Mouse (Mus musculus) kidney, adult 2 months (tissue): ENCODE measurements around the gene Drd3. TPM values are rescaled to one million over a fixed set of nuclear protein-coding genes. Genes with fewer than 3 reads are reported as not detected.

Source experiments
- DNase-seq: peaks from one replicate; pipeline ENCODE4 v3.0.0; 2021
- H3K27ac ChIP-seq: fragments of 200-500 bp; 2 replicates; pipeline ENCODE4 v1.5.1; 2012; ENCODE audit warnings: low read depth, low read length, control low read depth, inconsistent platforms; ENCODE audit not compliant: insufficient read depth
- H3K27me3 ChIP-seq: fragments of 200-500 bp; replicated peaks from 2 replicates; pipeline ENCODE4 v1.6.1; 2012; ENCODE audit warnings: mild to moderate bottlenecking, moderate library complexity, low read length, inconsistent platforms; ENCODE audit not compliant: control insufficient read depth, insufficient read depth
- H3K36me3 ChIP-seq: fragments of 200-500 bp; 2 replicates; pipeline ENCODE4 v1.6.1; 2012; ENCODE audit warnings: mild to moderate bottlenecking, moderate library complexity, low read length, inconsistent platforms; ENCODE audit not compliant: control insufficient read depth, insufficient read depth
- H3K4me1 ChIP-seq: fragments of 200-500 bp; 2 replicates; pipeline ENCODE4 v1.6.1; 2011; ENCODE audit warnings: low read length; ENCODE audit not compliant: control insufficient read depth, insufficient read depth
- H3K4me3 ChIP-seq: fragments of 200-500 bp; 2 replicates; pipeline ENCODE4 v1.5.1; 2011; ENCODE audit warnings: mild to moderate bottlenecking, low read depth, low read length, control low read depth; ENCODE audit not compliant: insufficient read depth
- CTCF ChIP-seq: fragments of 200-500 bp; conservative IDR thresholded peaks from 2 replicates; pipeline ENCODE4 v1.5.1; 2011; ENCODE audit warnings: low read depth, mild to moderate bottlenecking, control low read depth, low read length, moderate library complexity, mixed read lengths; ENCODE audit not compliant: insufficient read depth, insufficient read length
- POLR2A ChIP-seq: fragments of 200-500 bp; IDR thresholded peaks from one replicate; pipeline ENCODE4 v1.6.1; 2011; ENCODE audit warnings: low read depth, low read length, control low read depth
- WGBS: fragments of 180-500 bp; shearing (Covaris S2); methylation state at CpG from one replicate; pipeline ENCODE4 v1.1.7; 2018; 5-methylcytosine and 5-hydroxymethylcytosine counted together
- polyA plus RNA-seq: library from polyadenylated mRNA; depleted of rRNA; stranded (reverse); fragments of >200 nt; gene quantifications from 2 replicates; pipeline ENCODE4 v1.2.3, GENCODE M21; 2012

The Drd3 gene
- polyA plus RNA-seq, 1 experiment: 0.08 TPM

DNA sequence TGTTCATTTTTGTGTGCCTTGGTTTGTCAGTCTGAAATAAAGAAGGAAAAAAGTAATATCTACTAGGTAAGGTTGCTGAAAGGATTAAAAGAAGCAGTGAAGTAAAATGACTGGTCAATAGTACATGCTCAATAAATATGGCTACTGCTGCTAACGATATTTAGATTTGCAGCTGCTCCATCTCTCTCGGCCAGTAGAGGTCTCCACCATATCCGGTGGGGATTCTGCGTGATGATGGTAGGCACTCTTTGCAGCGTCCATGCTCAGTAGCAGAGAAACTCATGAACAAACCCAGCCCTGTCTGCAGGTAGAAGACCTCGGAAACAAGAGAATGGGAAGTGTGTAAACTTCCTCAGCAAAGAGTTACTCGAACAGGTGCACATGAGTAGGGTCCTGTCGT, 926 bp upstream of the Drd3 start:
- Histone ChIP-seq H3K4me1 (no peaks in the 10 kb centered on the region), H3K27ac (no peak overlapping the region), H3K4me3 (no peak overlapping the region), H3K36me3 (no peaks in the 10 kb centered on the region), H3K27me3 (no peaks in the 10 kb centered on the region)
- TF ChIP-seq POLR2A: no peak
- 0 out of 2 replicates have a peak, but pooled peaks have one; percentile 1 for TF ChIP-seq CTCF
- WGBS: 87% methylated on average over 8 of the region's 8 CpGs
- DNase-seq: no peak

DNA sequence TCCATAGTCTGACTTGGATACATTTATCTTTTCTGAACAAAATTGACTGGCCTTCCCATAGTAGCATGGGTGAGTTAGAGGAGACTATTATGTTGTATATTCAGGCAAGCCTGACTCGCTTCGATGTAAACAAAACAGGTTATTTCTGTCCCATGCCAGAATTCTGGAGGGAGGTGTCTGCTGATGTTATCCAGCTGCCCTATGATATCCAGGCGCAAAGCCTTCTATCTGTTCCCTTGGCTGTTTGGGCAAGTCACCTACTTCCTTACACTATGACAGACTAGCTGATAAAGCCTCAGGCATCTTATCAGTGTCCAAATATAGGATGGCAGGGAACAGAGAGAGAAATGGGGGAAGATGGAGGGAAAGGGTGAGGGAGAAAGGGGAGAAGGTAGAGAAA, 18.5 kb downstream of the Drd3 start:
- no peaks in the 10 kb centered on the region for H3K4me1 ChIP-seq
- DNase-seq: no peak
- 75% methylated on average over 3 of the region's 3 CpGs for WGBS
- H3K27me3 ChIP-seq: no peaks in the 10 kb centered on the region
- no peak overlapping the region for H3K27ac ChIP-seq
- no peak overlapping the region for H3K4me3 ChIP-seq
- no peaks in the 10 kb centered on the region for H3K36me3 ChIP-seq
- TF ChIP-seq POLR2A (no peak), CTCF (no peak)

DNA sequence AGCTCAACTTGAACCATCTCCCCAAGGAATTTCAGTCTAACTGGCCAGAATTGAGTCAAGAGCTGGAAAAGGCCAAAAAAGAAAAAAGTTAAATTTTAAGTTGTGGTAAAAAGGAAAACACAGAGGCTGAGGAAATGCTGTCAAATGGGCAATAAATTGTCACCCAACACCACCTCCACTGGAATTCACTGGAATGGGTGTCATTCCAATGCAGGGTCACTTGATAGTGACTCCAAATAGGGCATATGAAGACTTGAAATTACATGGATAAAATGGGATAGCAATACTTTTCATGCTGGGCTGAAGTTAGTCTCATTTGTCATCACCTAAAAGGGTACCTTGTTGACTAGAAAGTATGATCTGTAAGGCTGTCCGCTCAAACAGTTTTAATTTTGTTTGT, 18.9 kb downstream of the Drd3 start:
- 94% methylated on average over 1 of the region's 1 CpGs for WGBS
- Histone ChIP-seq H3K36me3 (no peaks in the 10 kb centered on the region), H3K27ac (no peak overlapping the region), H3K27me3 (no peaks in the 10 kb centered on the region), H3K4me1 (no peaks in the 10 kb centered on the region), H3K4me3 (no peak overlapping the region)
- DNase-seq: no peak
- TF ChIP-seq POLR2A (no peak), CTCF (no peak)

DNA sequence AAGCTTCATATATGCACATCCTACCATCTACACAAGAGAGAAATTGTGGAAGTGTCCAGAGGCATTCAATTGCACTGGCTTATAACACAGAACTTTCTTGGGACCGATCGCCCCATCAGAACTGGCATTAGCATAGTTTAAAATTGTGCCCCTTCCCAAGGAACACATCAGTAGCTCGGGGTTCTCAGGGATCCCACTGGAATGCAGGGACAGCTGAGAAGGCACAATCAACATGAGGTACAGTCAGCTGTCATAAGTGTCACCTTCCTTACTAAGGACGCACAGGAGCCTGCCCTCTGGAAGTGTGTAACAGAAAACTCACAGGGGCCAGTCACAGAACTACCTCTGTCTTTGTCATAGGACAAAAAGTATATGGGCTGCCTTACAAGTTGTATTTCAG, 19.7 kb downstream of the Drd3 start:
- H3K27ac ChIP-seq: no peak overlapping the region
- no peaks in the 10 kb centered on the region for H3K27me3 ChIP-seq
- WGBS: 78% methylated on average over 4 of the region's 4 CpGs
- no peak for TF ChIP-seq POLR2A
- TF ChIP-seq CTCF: no peak
- H3K36me3 ChIP-seq: no peaks in the 10 kb centered on the region
- H3K4me3 ChIP-seq: no peak overlapping the region
- H3K4me1 ChIP-seq: no peaks in the 10 kb centered on the region
- no peak for DNase-seq

DNA sequence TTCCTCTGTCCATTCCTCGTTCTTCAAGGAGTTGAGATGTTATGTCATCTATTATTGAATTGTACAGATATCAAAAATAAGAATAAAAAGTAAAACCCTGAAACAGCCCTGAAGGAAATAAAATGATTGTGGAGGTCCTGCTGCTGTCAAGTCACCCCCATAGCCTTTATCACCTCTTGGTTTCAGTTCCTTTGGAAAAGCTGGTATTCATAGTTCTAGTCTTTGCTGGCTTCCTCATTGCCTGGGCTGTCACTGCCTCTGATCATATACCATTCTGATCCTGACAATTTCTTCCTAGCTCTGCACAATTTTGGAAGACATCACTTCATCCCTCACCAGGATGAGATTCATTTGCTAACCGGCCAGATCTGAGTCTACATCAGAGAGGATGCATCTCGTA, 23.1 kb downstream of the Drd3 start:
- TF ChIP-seq POLR2A (no peak), CTCF (no peak)
- Histone ChIP-seq H3K27me3 (no peaks in the 10 kb centered on the region), H3K27ac (no peak overlapping the region), H3K4me1 (no peaks in the 10 kb centered on the region), H3K36me3 (no peaks in the 10 kb centered on the region), H3K4me3 (no peak overlapping the region)
- WGBS: 86% methylated on average over 3 of the region's 3 CpGs
- no peak for DNase-seq

DNA sequence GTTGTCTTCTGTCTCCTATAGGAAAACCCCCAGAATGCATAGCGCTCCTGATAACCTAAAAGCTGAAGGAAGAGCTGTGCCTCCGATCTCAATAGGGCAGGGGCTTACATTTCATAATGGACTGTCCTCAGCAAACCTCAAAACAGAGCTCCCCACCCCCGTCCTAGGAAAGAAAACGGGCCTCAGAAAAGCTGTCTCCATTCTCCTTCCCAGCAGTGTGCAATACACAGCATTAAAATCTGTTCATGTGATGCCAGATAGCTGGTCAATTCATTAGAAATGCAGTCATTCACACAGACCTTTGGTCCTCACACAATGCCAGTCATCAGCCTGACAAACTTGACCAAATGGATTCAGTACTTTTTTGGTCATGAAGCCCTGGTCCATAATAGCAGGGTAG, 45.7 kb downstream of the Drd3 start:
- Histone ChIP-seq H3K27ac (no peak overlapping the region), H3K4me3 (no peak overlapping the region), H3K4me1 (peaks cover 3% of the 10 kb centered on the region; the same call in 1 of the 2 replicates), H3K36me3 (no peaks in the 10 kb centered on the region), H3K27me3 (no peaks in the 10 kb centered on the region)
- DNase-seq: no peak
- TF ChIP-seq CTCF (no peak), POLR2A (no peak)
- 65% methylated on average over 4 of the region's 4 CpGs for WGBS

DNA sequence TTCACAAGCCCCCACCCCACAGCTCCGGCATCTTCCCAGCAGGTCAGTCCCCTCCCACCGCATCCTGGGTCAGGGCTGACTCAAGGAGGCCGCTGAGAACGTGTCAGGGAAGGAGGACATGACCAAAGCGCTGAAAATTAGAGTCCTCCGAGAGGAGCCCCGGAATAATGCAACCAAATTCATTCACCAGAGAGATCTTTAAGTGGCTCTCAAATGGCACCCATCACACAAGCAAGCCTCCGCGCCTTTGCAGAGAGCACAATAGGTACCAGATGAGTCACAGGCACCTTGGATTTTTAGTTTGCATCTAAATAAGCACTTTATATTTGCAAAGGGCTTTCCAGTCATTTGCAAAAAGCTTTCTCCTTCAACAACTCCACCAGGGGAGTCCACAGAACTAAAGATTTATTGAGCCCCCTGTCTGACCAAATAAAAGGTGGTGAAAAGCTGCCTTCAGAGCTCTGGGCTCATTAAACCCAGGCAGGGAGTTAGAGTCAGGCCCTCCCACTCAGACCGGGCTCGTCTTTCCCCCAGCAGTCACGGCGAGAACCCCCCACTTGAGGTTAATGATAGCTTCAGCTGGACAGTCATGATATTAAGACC, 46.4 kb downstream of the Drd3 start:
- H3K27ac ChIP-seq: no peak overlapping the region
- no peaks in the 10 kb centered on the region for H3K36me3 ChIP-seq
- 48% methylated on average over 13 of the region's 13 CpGs for WGBS
- peaks cover 3% of the 10 kb centered on the region; the same call in 1 of the 2 replicates for H3K4me1 ChIP-seq
- DNase-seq: no peak
- H3K4me3 ChIP-seq: no peak overlapping the region
- TF ChIP-seq POLR2A: no peak
- no peak for TF ChIP-seq CTCF
- H3K27me3 ChIP-seq: no peaks in the 10 kb centered on the region

DNA sequence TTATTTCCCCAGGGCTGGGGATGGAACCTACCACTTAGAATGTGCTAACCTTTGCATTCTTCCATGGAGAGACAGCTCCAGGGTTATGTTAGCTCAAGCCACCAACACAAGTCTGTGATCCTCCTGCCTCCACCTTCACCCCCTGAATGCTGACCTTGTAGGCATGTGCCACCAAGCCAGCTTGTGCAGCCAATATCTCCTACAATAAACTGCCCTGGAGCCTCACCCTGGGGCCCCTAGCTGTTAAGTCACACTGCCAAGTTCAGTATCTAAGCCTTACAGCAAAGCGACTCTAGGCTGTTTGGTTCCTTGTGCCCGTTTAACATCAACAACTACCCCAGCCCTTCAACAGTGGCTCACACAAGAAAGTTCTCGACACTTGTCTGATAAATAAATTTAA, 47.3 kb downstream of the Drd3 start:
- no peak overlapping the region for H3K27ac ChIP-seq
- no peak for TF ChIP-seq CTCF
- no peak for TF ChIP-seq POLR2A
- no peak for DNase-seq
- H3K27me3 ChIP-seq: no peaks in the 10 kb centered on the region
- WGBS: 73% methylated on average over 3 of the region's 3 CpGs
- H3K4me3 ChIP-seq: no peak overlapping the region
- no peaks in the 10 kb centered on the region for H3K36me3 ChIP-seq
- peaks cover 3% of the 10 kb centered on the region; the same call in 1 of the 2 replicates for H3K4me1 ChIP-seq
